Mouse (Mus musculus): ENCODE data around the gene Lyz1. TPM values are rescaled to one million over a fixed set of nuclear protein-coding genes. Genes with fewer than 3 reads are reported as not detected.
"Not testable (repeated sequence)": the region's sequence is repeated elsewhere in the genome, so short reads cannot be mapped to it uniquely, and the experiment has no call there.

Gene Lyz1
- total RNA-seq, 2 experiments from 2014 or later: 8.8 to 18.2 TPM

- DNase-seq: no peak
Measured at GRCm38 (mm10) chr10:117287226-117287850, 5.3 kb downstream of the Lyz1 start.

- DNase-seq: no peak
Measured at GRCm38 (mm10) chr10:117286366-117286970, 6.2 kb downstream of the Lyz1 start.

GRCm38 (mm10) chr10:117285584-117285983 lies 7.1 kb downstream of the Lyz1 start:
- DNase-seq: not testable (repeated sequence)

GRCm38 (mm10) chr10:117284578-117285520 lies 7.8 kb downstream of the Lyz1 start:
- no peak for DNase-seq

GRCm38 (mm10) chr10:117283871-117284577 lies 8.6 kb downstream of the Lyz1 start:
- no peak for DNase-seq

DNA sequence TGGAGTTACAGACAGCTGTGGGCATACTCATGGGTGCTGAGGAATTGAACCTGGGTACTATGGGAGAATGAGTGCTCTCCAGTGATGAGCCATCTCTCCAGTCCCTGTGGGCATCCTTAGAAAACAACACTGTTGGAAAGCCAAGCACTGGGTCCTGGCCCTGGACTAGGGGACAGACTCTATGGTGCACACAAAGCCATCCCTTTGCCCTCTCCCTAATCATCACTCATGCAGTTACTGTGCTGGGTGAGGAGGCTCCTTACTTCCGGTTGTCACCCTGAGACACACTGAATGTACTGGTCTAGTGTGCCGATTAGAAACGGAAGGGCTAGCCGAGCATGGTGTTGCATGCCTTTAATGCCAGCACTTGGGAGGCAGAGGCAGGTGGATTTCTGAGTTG lies 9.5 kb downstream of the Lyz1 start:
- not testable (repeated sequence) for DNase-seq

GRCm38 (mm10) chr10:117282551-117282950 lies 10.1 kb downstream of the Lyz1 start:
- DNase-seq: no peak

DNA sequence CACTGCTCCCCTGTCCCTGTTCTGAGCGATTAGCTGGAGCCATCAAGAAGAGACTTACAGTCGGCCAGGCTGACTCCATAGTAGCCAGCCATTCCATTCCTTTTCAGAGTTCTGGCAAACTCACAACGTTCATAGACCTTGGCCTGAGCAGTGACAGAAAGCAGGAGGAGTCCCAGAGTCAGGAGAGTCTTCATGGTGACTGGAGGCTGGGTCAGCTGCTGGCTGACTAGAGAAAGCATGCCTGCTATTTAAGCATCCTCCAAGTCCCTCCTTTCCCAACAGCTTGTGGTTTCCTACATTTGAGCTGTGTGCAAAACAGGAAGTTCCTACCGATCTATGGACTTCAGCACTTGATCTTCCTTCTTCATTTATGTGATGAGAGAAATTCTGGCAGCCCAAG lies 10.6 kb downstream of the Lyz1 start, which contains the start of gene Lyz2:
Gene Lyz2, minus strand, starts transcription at position 273 of the 400 bp plus-strand sequence.
- DNase-seq: peak; percentile 9 to 14

GRCm38 (mm10) chr10:117281381-117281920 lies 11.2 kb downstream of the Lyz1 start:
- DNase-seq: no peak

DNA sequence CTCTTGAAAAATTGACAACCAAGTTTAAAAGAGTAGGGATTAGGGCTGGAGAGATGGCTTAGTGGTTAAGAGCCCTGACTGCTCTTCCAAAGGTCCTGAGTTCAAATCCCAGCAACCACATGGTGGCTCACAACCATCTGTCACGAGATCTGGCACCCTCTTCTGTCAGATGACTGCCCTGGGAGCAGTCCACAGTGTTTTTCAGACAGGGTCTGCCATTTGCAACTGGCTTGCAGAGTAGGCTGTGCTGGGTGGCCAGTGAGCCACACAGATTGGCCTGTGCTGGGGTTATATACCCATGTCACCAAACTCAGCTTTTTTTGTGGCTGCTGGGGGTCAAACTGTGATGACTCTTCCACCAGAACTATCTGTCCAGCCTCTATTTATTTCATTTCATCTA lies 12.7 kb downstream of the Lyz1 start:
- no peak for DNase-seq

DNA sequence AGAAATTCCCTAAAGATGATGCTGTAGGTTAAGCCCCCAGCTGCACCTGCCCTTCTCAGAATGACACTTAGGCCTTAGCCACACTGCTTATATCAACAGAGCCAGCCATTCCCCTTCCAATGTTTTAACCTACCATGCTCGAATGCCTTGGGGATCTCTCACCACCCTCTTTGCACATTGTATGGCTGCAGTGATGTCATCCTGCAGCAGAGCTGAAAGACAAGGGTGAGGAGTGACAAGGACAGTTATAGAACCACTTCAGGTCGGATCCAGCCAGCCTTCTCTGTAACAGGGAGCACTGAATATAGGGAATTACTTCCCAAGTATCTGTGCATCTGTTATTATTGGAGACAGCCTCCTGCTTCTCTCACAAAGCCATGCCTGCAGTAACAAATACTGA lies 14.2 kb downstream of the Lyz1 start:
- not testable (repeated sequence) for DNase-seq

DNA sequence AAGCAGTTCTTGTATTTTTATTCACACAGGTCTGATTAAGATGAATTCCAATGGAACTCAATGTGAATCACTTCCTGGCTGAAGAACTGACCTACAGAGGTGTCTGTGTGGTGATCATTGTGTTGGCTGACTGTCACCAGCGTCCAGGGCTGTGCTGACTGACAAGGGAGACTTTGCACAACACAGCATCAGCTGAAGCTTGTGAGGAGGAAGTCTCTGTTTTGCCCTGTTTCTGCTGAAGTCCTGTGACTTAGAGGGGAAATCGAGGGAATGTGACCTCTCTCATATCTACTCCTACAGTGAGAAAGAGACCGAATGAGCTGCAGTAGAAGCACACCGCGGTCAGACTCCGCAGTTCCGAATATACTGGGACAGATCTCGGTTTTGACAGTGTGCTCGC lies 14.9 kb downstream of the Lyz1 start:
- not testable (repeated sequence) for DNase-seq

GRCm38 (mm10) chr10:117275681-117276369 lies 16.8 kb downstream of the Lyz1 start:
- no peak for DNase-seq

GRCm38 (mm10) chr10:117274645-117275044 lies 18.0 kb downstream of the Lyz1 start:
- DNase-seq: not testable (repeated sequence)

- DNase-seq: peak in 1 of 2 experiments; percentile 13
Measured at GRCm38 (mm10) chr10:117272023-117272422, 20.6 kb downstream of the Lyz1 start.

GRCm38 (mm10) chr10:117259870-117260269 lies 32.8 kb downstream of the Lyz1 start:
- no peak for DNase-seq

DNA sequence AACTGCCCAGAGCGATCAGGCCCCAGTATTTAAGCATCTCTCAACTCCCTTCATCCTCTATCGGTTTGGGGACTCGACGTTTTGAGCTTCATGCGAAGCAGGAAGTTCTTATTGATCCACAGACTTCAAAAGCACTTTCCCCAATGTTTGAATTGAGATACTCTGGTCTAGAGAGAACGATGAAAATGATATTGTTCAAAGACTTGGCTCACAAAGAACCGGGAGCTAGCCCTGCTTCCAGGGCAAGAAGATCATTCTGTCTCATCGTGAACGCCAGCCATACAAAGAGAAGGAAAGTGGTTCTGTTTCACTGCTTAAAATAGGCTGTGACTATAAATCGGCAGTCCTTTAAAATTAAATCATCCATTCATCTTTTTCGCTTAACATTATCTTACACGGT lies 54.1 kb downstream of the Lyz1 start, which contains the start of gene 9530003J23Rik:
Gene 9530003J23Rik, minus strand, starts transcription at position 101 of the 400 bp plus-strand sequence.
- DNase-seq: no peak

Data from adrenal gland, postnatal 36 days (tissue).